In genomic region chr2:84343756-84344155, GRCm38 (mm10) we compare ENCODE assay signal across 20 mouse cellular contexts.
DNase-seq lines count a peak whose midpoint lies in the region; ATAC-seq lines count a peak whose summit lies in the region.
"Had no signal": no experiment of that assay in that cellular context is flagged by ENCODE, and none has a peak within 500 bp of the region (broad histone marks: within the 10 kb centered on the region; RNA-seq: fewer than 3 reads in every experiment).

No protein-coding gene starts in this region.

- H3K27ac ChIP-seq in forebrain, embryonic 14.5 days (ENCODE audit: low read depth, low read length), result no peak overlapping the region
- no peak overlapping the region for H3K27ac ChIP-seq in forebrain, embryonic 10.5 days
- H3K27ac ChIP-seq in midbrain, embryonic 14.5 days (replicated peaks; ENCODE audit: low read depth, low read length), result no peak overlapping the region
- H3K27ac ChIP-seq in midbrain, embryonic 16.5 days (ENCODE audit: low read length), result no peak overlapping the region
- H3K27ac ChIP-seq in forebrain, embryonic 16.5 days (ENCODE audit: low read length), result no peak overlapping the region
- H3K27ac ChIP-seq: embryonic facial prominence, embryonic 13.5 days; embryonic facial prominence, embryonic 15.5 days had no signal

- DNase-seq in forebrain, embryonic 14.5 days (ENCODE audit: low spot score), result peak; percentile 15
- DNase-seq in forebrain, embryonic 10.5 days (ENCODE audit: extremely low spot score, low spot score), result no peak
- peak; percentile 7 for DNase-seq in midbrain, embryonic 14.5 days
- no peak for DNase-seq in heart, postnatal 4 days
- DNase-seq: adrenal gland, adult 8-10 months; adrenal gland, postnatal 14 days; adrenal gland, postnatal 36 days; cerebellum, adult 11 months; cerebellum, adult 18-20 months; cerebellum, adult 8-10 months; cerebellum, adult 9-11 months; cerebellum, postnatal 14 days; cerebellum, postnatal 36 days; embryo, embryonic 11 days had no signal

- ATAC-seq in forebrain, embryonic 14.5 days, result no peak
- ATAC-seq in midbrain, embryonic 14.5 days (ENCODE audit: low FRiP score, low TSS enrichment), result no peak
- ATAC-seq in midbrain, embryonic 16.5 days, result no peak
- ATAC-seq in forebrain, embryonic 16.5 days, result peak; percentile 59
- no peak for ATAC-seq in activated CD4-positive, CD25-positive, alpha-beta regulatory T cell, adult 4 months

- no peaks in the 10 kb centered on the region for H3K36me3 ChIP-seq in forebrain, embryonic 14.5 days (ENCODE audit: control insufficient read depth, insufficient read depth, low read length)
- no peaks in the 10 kb centered on the region for H3K36me3 ChIP-seq in forebrain, embryonic 10.5 days (replicated peaks)
- H3K36me3 ChIP-seq in midbrain, embryonic 14.5 days (ENCODE audit: control insufficient read depth, insufficient read depth, low read length), result no peaks in the 10 kb centered on the region
- H3K36me3 ChIP-seq in midbrain, embryonic 16.5 days (ENCODE audit: control insufficient read depth, insufficient read depth, low read length), result no peaks in the 10 kb centered on the region
- H3K36me3 ChIP-seq in forebrain, embryonic 16.5 days (ENCODE audit: control insufficient read depth, insufficient read depth), result no peaks in the 10 kb centered on the region
- H3K36me3 ChIP-seq: embryonic facial prominence, embryonic 15.5 days had no signal

- no peak overlapping the region for H3K9ac ChIP-seq in forebrain, embryonic 14.5 days (ENCODE audit: low read length)
- H3K9ac ChIP-seq in midbrain, embryonic 14.5 days (replicated peaks; ENCODE audit: low read length), result no peak overlapping the region
- no peak overlapping the region for H3K9ac ChIP-seq in midbrain, embryonic 16.5 days (ENCODE audit: low read depth, low read length)
- no peak overlapping the region for H3K9ac ChIP-seq in forebrain, embryonic 16.5 days (replicated peaks; ENCODE audit: low read depth, low read length)
- H3K9ac ChIP-seq: embryonic facial prominence, embryonic 13.5 days; embryonic facial prominence, embryonic 15.5 days had no signal

- WGBS in forebrain, embryonic 14.5 days, result 63% methylated on average over 2 of the region's 2 CpGs
- 63% methylated on average over 2 of the region's 2 CpGs for WGBS in forebrain, embryonic 10.5 days
- WGBS in midbrain, embryonic 14.5 days, result 63% methylated on average over 2 of the region's 2 CpGs
- WGBS in midbrain, embryonic 16.5 days, result 53% methylated on average over 2 of the region's 2 CpGs
- 64% methylated on average over 2 of the region's 2 CpGs for WGBS in forebrain, embryonic 16.5 days

- no peak overlapping the region for H3K4me2 ChIP-seq in forebrain, embryonic 14.5 days (ENCODE audit: low read length)
- no peak overlapping the region for H3K4me2 ChIP-seq in midbrain, embryonic 14.5 days (ENCODE audit: low read length)
- no peak overlapping the region for H3K4me2 ChIP-seq in midbrain, embryonic 16.5 days (ENCODE audit: low read length)
- no peak overlapping the region for H3K4me2 ChIP-seq in forebrain, embryonic 16.5 days (ENCODE audit: low read length)
- H3K4me2 ChIP-seq: embryonic facial prominence, embryonic 13.5 days; embryonic facial prominence, embryonic 15.5 days had no signal

- H3K4me3 ChIP-seq in forebrain, embryonic 14.5 days (ENCODE audit: low read depth, low read length), result no peak overlapping the region
- no peak overlapping the region for H3K4me3 ChIP-seq in forebrain, embryonic 10.5 days
- no peak overlapping the region for H3K4me3 ChIP-seq in midbrain, embryonic 14.5 days (replicated peaks; ENCODE audit: low read depth, low read length)
- no peak overlapping the region for H3K4me3 ChIP-seq in midbrain, embryonic 16.5 days (ENCODE audit: low read depth, low read length)
- no peak overlapping the region for H3K4me3 ChIP-seq in forebrain, embryonic 16.5 days (replicated peaks; ENCODE audit: low read length)
- H3K4me3 ChIP-seq: embryonic facial prominence, embryonic 13.5 days; embryonic facial prominence, embryonic 15.5 days; erythroblast, embryonic 14.5 days had no signal

- no peaks in the 10 kb centered on the region for H3K4me1 ChIP-seq in forebrain, embryonic 14.5 days (ENCODE audit: control insufficient read depth, insufficient read depth, low read length)
- no peaks in the 10 kb centered on the region for H3K4me1 ChIP-seq in forebrain, embryonic 10.5 days
- no peaks in the 10 kb centered on the region for H3K4me1 ChIP-seq in midbrain, embryonic 14.5 days (ENCODE audit: control insufficient read depth, insufficient read depth, low read length)
- H3K4me1 ChIP-seq in midbrain, embryonic 16.5 days (ENCODE audit: control insufficient read depth, insufficient read depth, low read length), result no peaks in the 10 kb centered on the region
- no peaks in the 10 kb centered on the region for H3K4me1 ChIP-seq in forebrain, embryonic 16.5 days (replicated peaks; ENCODE audit: control insufficient read depth, insufficient read depth, low read length)
- H3K4me1 ChIP-seq: embryonic facial prominence, embryonic 13.5 days; embryonic facial prominence, embryonic 15.5 days had no signal

- no peaks in the 10 kb centered on the region for H3K27me3 ChIP-seq in forebrain, embryonic 14.5 days (replicated peaks; ENCODE audit: control insufficient read depth, insufficient read depth, low read length)
- no peaks in the 10 kb centered on the region for H3K27me3 ChIP-seq in forebrain, embryonic 10.5 days (ENCODE audit: poor library complexity, severe bottlenecking)
- no peaks in the 10 kb centered on the region for H3K27me3 ChIP-seq in midbrain, embryonic 14.5 days (ENCODE audit: control insufficient read depth, insufficient read depth, low read length)
- no peaks in the 10 kb centered on the region for H3K27me3 ChIP-seq in midbrain, embryonic 16.5 days (ENCODE audit: control insufficient read depth, insufficient read depth, low read depth, low read length)
- H3K27me3 ChIP-seq in forebrain, embryonic 16.5 days (replicated peaks; ENCODE audit: control insufficient read depth, insufficient read depth, low read length), result no peaks in the 10 kb centered on the region
- H3K27me3 ChIP-seq: embryonic facial prominence, embryonic 13.5 days; embryonic facial prominence, embryonic 15.5 days had no signal

- no peaks in the 10 kb centered on the region for H3K9me3 ChIP-seq in forebrain, embryonic 14.5 days (replicated peaks; ENCODE audit: control insufficient read depth, low read length)
- no peaks in the 10 kb centered on the region for H3K9me3 ChIP-seq in forebrain, embryonic 10.5 days
- H3K9me3 ChIP-seq in midbrain, embryonic 14.5 days (ENCODE audit: control insufficient read depth, low read length), result no peaks in the 10 kb centered on the region
- H3K9me3 ChIP-seq in midbrain, embryonic 16.5 days (replicated peaks; ENCODE audit: control insufficient read depth, low read length, poor library complexity, severe bottlenecking), result no peaks in the 10 kb centered on the region
- H3K9me3 ChIP-seq in forebrain, embryonic 16.5 days (ENCODE audit: control insufficient read depth, low read length), result no peaks in the 10 kb centered on the region
- H3K9me3 ChIP-seq: embryonic facial prominence, embryonic 13.5 days; embryonic facial prominence, embryonic 15.5 days had no signal

Comparison
In these comparisons a context has a peak if more than half of its experiments do, and no peak if none do; other contexts are left out.
1. DNase-seq: peak in forebrain, embryonic 14.5 days (single experiment) and midbrain, embryonic 14.5 days (single experiment); none in forebrain, embryonic 10.5 days (single experiment) and heart, postnatal 4 days (single experiment).